Mouse (Mus musculus): ENCODE data around the gene Chrnb4. TPM values are rescaled to one million over a fixed set of nuclear protein-coding genes. Genes with fewer than 3 reads are reported as not detected.

Gene Chrnb4
- not detected for polyA plus RNA-seq (2017; shearing (Covaris generic))

GRCm38 (mm10) chr9:55048211-55048880 lies at the start of gene Chrnb4:
Chrnb4 (minus strand) TSS chr9:55048779.

DNA sequence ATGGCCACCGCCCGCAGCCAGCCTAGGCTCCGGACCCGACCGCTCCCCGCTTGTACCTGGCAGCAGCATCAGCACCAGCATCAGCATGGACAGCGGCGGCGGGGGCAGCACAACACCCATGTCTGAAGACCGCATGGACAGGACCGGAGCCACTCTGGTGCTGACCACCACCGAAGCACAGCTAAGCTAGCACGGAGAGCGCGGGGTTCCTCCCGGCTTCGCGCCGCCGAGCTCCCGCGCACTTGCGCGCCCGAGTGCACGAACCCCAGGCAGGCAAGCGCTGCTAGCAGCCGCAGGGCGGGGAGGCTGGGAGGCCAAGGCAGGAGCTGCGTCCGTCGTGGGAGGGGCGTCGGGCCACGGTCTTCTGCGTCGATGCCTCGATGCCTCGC lies 22.3 kb downstream of the Chrnb4 start, which contains the start of gene Chrna3:
Gene Chrna3, minus strand, starts transcription at position 288 of the 389 bp plus-strand sequence.

GRCm38 (mm10) chr9:54980674-54981073 lies 67.9 kb downstream of the Chrnb4 start, which contains the start of gene Chrna5:
Chrna5 (plus strand) TSS chr9:54980880.

Other genes with a start within 250 kb of the Chrnb4 start
- 20.6 TPM for gene Ireb2, start 185.0 kb downstream of the Chrnb4 start, polyA plus RNA-seq (2017; shearing (Covaris generic))
- 0.61 TPM for gene Hykk, start 131.5 kb downstream of the Chrnb4 start, polyA plus RNA-seq (2017; shearing (Covaris generic))
- 118 TPM for gene Psma4, start 98.0 kb downstream of the Chrnb4 start, polyA plus RNA-seq (2017; shearing (Covaris generic))
- 0.97 TPM for gene AY074887, start 97.8 kb downstream of the Chrnb4 start, polyA plus RNA-seq (2017; shearing (Covaris generic))
- gene Chrna5, start 67.9 kb downstream of the Chrnb4 start, polyA plus RNA-seq (2017; shearing (Covaris generic)): 0.19 TPM
- not detected for gene Chrna3, start 22.2 kb downstream of the Chrnb4 start, polyA plus RNA-seq (2017; shearing (Covaris generic))
- 52.2 TPM for gene Ube2q2, start 100.1 kb upstream of the Chrnb4 start, polyA plus RNA-seq (2017; shearing (Covaris generic))
- gene Fbxo22, start 160.1 kb upstream of the Chrnb4 start, polyA plus RNA-seq (2017; shearing (Covaris generic)): 22.6 TPM

Measured in naive thymus-derived CD4-positive, alpha-beta T cell, adult 5 months (primary cell).